14 mouse cellular contexts compared by ENCODE assay signal in the genomic region with DNA sequence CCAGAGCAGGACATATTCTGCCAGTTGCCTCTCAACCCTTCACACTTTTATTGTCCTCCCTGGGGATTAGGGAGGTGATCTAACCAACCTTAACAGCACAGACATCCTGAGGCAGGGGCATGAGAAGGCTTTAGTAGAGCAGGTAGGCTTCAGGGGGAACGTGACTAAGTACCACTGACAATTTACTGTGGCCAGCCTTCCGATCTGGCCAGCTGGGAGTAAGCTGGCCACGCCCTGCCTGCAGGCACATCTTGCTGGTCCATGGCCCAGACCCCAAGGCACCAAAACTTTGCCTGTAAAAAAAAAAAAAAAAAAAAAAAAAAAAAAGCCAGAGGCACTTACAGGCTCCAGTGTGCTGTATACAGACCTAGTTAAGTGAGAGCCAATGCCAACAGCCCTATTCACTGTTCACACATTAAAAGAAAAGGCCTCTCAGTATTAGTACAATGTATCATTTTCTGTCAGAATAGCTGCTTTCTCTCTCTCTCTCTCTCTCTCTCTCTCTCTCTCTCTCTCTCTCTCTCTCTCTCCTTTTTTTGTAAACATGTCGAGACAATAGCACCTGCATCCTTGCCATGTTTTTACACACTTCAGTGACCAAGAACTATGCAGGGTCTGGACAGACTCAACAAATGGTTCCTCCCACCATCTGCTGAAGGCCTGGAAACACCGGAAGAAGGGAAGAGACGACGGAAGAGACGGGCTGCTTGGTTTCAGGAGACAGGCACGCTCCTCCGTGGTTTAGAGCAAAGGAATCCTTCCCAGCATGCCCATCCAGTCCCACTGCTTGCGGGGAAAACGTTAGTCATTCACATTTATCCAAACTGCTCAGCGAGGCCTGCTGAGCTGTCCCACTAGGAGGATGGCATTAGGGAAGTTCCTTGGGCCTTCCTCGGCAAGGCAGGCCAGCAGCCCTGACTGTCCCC. TPM values are rescaled to one million over a fixed set of nuclear protein-coding genes. Genes with fewer than 3 reads are reported as not detected.
A peak's percentile ranks its signal among the peaks of the same experiment; 100 is the strongest.
DNase-seq lines count a peak whose midpoint lies in the region; ATAC-seq and TF ChIP-seq lines count a peak whose summit lies in the region.
"Had no signal": no experiment of that assay in that cellular context is flagged by ENCODE, and none has a peak within 500 bp of the region (broad histone marks: within the 10 kb centered on the region; RNA-seq: fewer than 3 reads in every experiment).

No protein-coding gene starts in this region.

- CTCF ChIA-PET in Patski (lab: Charles Lee), result interaction anchor here (0.7 to 1.6 kb wide), 4 partner anchors 10 to 282 kb away, joined by 3 to 10 read pairs (median 5); no protein-coding TSS in a partner anchor

- peak; percentile 57 for ATAC-seq in Patski
- ATAC-seq in forebrain, embryonic 13.5 days, result peak; percentile 74
- peak; percentile 49 for ATAC-seq in midbrain, postnatal 0 days (ENCODE audit: low FRiP score)

- H3K9me3 ChIP-seq in forebrain, embryonic 13.5 days (replicated peaks), result no peaks in the 10 kb centered on the region
- no peaks in the 10 kb centered on the region for H3K9me3 ChIP-seq in midbrain, postnatal 0 days (ENCODE audit: low read length)
- H3K9me3 ChIP-seq: heart, embryonic 15.5 days; stomach, embryonic 15.5 days had no signal

- peak overlapping the region; percentile 55 for H3K27ac ChIP-seq in layer of hippocampus, adult 2 months
- H3K27ac ChIP-seq in forebrain, embryonic 13.5 days, result peak overlapping the region; percentile 63
- peak overlapping the region; percentile 1; the same call in 1 of the 2 replicates for H3K27ac ChIP-seq in midbrain, postnatal 0 days (ENCODE audit: low read depth, low read length)
- H3K27ac ChIP-seq: heart, embryonic 15.5 days; stomach, embryonic 15.5 days had no signal

- peaks cover 15% of the 10 kb centered on the region for H3K4me1 ChIP-seq in forebrain, embryonic 13.5 days
- H3K4me1 ChIP-seq in midbrain, postnatal 0 days (ENCODE audit: insufficient read depth, low read length), result no peaks in the 10 kb centered on the region
- H3K4me1 ChIP-seq: heart, embryonic 15.5 days; stomach, embryonic 15.5 days had no signal

- no peak for DNase-seq in layer of hippocampus, adult 2 months (ENCODE audit: low spot score in 2 of 2)
- no peak for DNase-seq in layer of hippocampus, postnatal 10 days (ENCODE audit: low spot score in 2 of 2)
- no peak for DNase-seq in Patski (ENCODE audit: low read depth, low spot score)
- peak; percentile 28 for DNase-seq in midbrain, postnatal 0 days (ENCODE audit: low spot score)
- no peak for DNase-seq in kidney, postnatal 14 days
- no peak for DNase-seq in gastrocnemius, adult 8-10 months (ENCODE audit: low spot score in 2 of 2)
- DNase-seq: gastrocnemius, postnatal 36 days; kidney, postnatal 10 days; layer of hippocampus, postnatal 36 days; lung, embryonic 14.5 days; right cerebral cortex, postnatal 4 days had no signal

- in situ Hi-C loops in Patski (cut with MboI; ENCODE audit: low pct_unique_long_range_greater_than_20kb), result no loop called here

- H3K4me3 ChIP-seq in layer of hippocampus, adult 2 months, result no peak overlapping the region
- no peak overlapping the region for H3K4me3 ChIP-seq in forebrain, embryonic 13.5 days
- no peak overlapping the region for H3K4me3 ChIP-seq in midbrain, postnatal 0 days (ENCODE audit: low read depth, low read length)
- H3K4me3 ChIP-seq: heart, embryonic 15.5 days; stomach, embryonic 15.5 days had no signal

- POLR2A ChIA-PET in Patski (lab: Charles Lee), result interaction anchor here (0.5 to 0.6 kb wide), 2 partner anchors 428 to 917 kb away, joined by 3 to 4 read pairs; no protein-coding TSS in a partner anchor

- no peak overlapping the region for H3K4me2 ChIP-seq in forebrain, embryonic 13.5 days
- no peak overlapping the region for H3K4me2 ChIP-seq in midbrain, postnatal 0 days (ENCODE audit: low read depth, low read length, poor library complexity, severe bottlenecking)
- H3K4me2 ChIP-seq: heart, embryonic 15.5 days; lung, embryonic 14.5 days; stomach, embryonic 15.5 days had no signal

- TF ChIP-seq CTCF in layer of hippocampus, adult 2 months (conservative IDR thresholded peaks at IDR 0.05), result no peak
- TF ChIP-seq CTCF in Patski (IDR thresholded peaks at IDR 0.05), result no peak
- no peak for TF ChIP-seq CTCF in midbrain, postnatal 0 days (IDR thresholded peaks at IDR 0.05)

- H3K27me3 ChIP-seq in Patski, result no peaks in the 10 kb centered on the region
- H3K27me3 ChIP-seq in forebrain, embryonic 13.5 days, result no peaks in the 10 kb centered on the region
- H3K27me3 ChIP-seq in midbrain, postnatal 0 days (ENCODE audit: insufficient read depth, low read length), result no peaks in the 10 kb centered on the region
- H3K27me3 ChIP-seq: heart, embryonic 15.5 days; stomach, embryonic 15.5 days had no signal

- 55% methylated on average over 14 of the region's 14 CpGs for WGBS in forebrain, embryonic 13.5 days
- WGBS in midbrain, postnatal 0 days, result 69% methylated on average over 14 of the region's 14 CpGs

- no peak overlapping the region for H3K9ac ChIP-seq in forebrain, embryonic 13.5 days
- H3K9ac ChIP-seq in midbrain, postnatal 0 days (replicated peaks; ENCODE audit: low read length, poor library complexity, severe bottlenecking), result no peak overlapping the region
- H3K9ac ChIP-seq: heart, embryonic 15.5 days; lung, embryonic 14.5 days; stomach, embryonic 15.5 days had no signal

- peaks cover 39% of the 10 kb centered on the region for H3K36me3 ChIP-seq in forebrain, embryonic 13.5 days (ENCODE audit: poor library complexity, severe bottlenecking)
- peaks cover 16% of the 10 kb centered on the region; the same call in 1 of the 2 replicates for H3K36me3 ChIP-seq in midbrain, postnatal 0 days (ENCODE audit: insufficient read depth, low read length)
- H3K36me3 ChIP-seq: heart, embryonic 15.5 days; stomach, embryonic 15.5 days had no signal

RNA-seq across cellular contexts. Expression of a gene that starts 11.0 kb away (rescaled TPM):
- total RNA-seq in layer of hippocampus, adult 2 months (2021), result 100 to 1,000 TPM; 378 to 402 TPM
- 100 to 1,000 TPM; 272 TPM for total RNA-seq in layer of hippocampus, postnatal 10 days (2021)
- 0.24 TPM for polyA plus RNA-seq in Patski (2021)
- polyA plus RNA-seq in forebrain, embryonic 13.5 days (2015; fragmentation: Nextera tagmentation; extraction: Ambion mirVana), result 132 and 136 TPM in 2 replicates
- total RNA-seq in midbrain, postnatal 0 days (2014; rRNA removed), result 234 and 270 TPM in 2 replicates
- polyA plus RNA-seq in midbrain, postnatal 0 days (2015; fragmentation: Nextera tagmentation; extraction: Ambion mirVana), result 406 and 419 TPM in 2 replicates
- under 1 TPM in 2 of 4 experiments, not detected in 2; 0.27 to 0.59 TPM for total RNA-seq in gastrocnemius, adult 8-10 months (2022)
- total RNA-seq: gastrocnemius, postnatal 36 days had no signal

RNA-seq across cellular contexts. Expression of a gene that starts 30.5 kb away (rescaled TPM):
- total RNA-seq in layer of hippocampus, adult 2 months (2021), result 1 to 10 TPM; 2.0 to 2.1 TPM
- 1 to 10 TPM; 6.6 to 6.7 TPM for total RNA-seq in layer of hippocampus, postnatal 10 days (2021)
- 30.1 TPM for polyA plus RNA-seq in Patski (2021)
- 41.4 and 46.8 TPM in 2 replicates for polyA plus RNA-seq in forebrain, embryonic 13.5 days (2015; fragmentation: Nextera tagmentation; extraction: Ambion mirVana)
- total RNA-seq in midbrain, postnatal 0 days (2014; rRNA removed), result 1.2 and 1.3 TPM in 2 replicates
- 2.0 and 2.2 TPM in 2 replicates for polyA plus RNA-seq in midbrain, postnatal 0 days (2015; fragmentation: Nextera tagmentation; extraction: Ambion mirVana)
- 1 to 10 TPM in 2 of 4 experiments, under 1 TPM in 2; 0.65 to 1.2 (median 0.92) TPM for total RNA-seq in gastrocnemius, adult 8-10 months (2022)

RNA-seq across cellular contexts. Expression of a gene that starts 59.5 kb away (rescaled TPM):
- total RNA-seq in layer of hippocampus, adult 2 months (2021), result 1 to 10 TPM; 4.6 to 5.0 TPM
- 1 to 10 TPM; 1.7 to 1.9 TPM for total RNA-seq in layer of hippocampus, postnatal 10 days (2021)
- 0.18 TPM for polyA plus RNA-seq in Patski (2021)
- 0.12 and 0.23 TPM in 2 replicates for polyA plus RNA-seq in forebrain, embryonic 13.5 days (2015; fragmentation: Nextera tagmentation; extraction: Ambion mirVana)
- 4.1 and 4.2 TPM in 2 replicates for total RNA-seq in midbrain, postnatal 0 days (2014; rRNA removed)
- polyA plus RNA-seq in midbrain, postnatal 0 days (2015; fragmentation: Nextera tagmentation; extraction: Ambion mirVana), result 1.1 and 1.2 TPM in 2 replicates
- total RNA-seq in gastrocnemius, adult 8-10 months (2022), result under 1 TPM in 1 of 4 experiments, not detected in 3; 0.08 TPM
- total RNA-seq: gastrocnemius, postnatal 36 days had no signal

Comparison
In these comparisons a context has a peak if more than half of its experiments do, and no peak if none do; other contexts are left out.
1. H3K27ac ChIP-seq: peak in every context shown above with its lines; median percentile 63 in forebrain, embryonic 13.5 days; 55 in layer of hippocampus, adult 2 months; 1 in midbrain, postnatal 0 days.
2. RNA of a gene that starts 11.0 kb away (total RNA-seq): 378 to 402 TPM in layer of hippocampus, adult 2 months, 272 TPM in layer of hippocampus, postnatal 10 days and 234 to 270 TPM in midbrain, postnatal 0 days; 0.27 to 0.59 TPM in gastrocnemius, adult 8-10 months; every median in the first group is over 100 times any median in the second.
3. Peak in every context shown above with its lines, with median percentiles within 50 percentile points of each other: ATAC-seq.